Mouse (Mus musculus) erythroblast, embryonic 14.5 days (primary cell): ENCODE data around the gene Arrdc5. TPM values are rescaled to one million over a fixed set of nuclear protein-coding genes. Genes with fewer than 3 reads are reported as not detected.

Experiments
- H3K27me3 ChIP-seq: 2 replicates; pipeline ENCODE4 v1.6.1; 2012; ENCODE audit warnings: inconsistent platforms; ENCODE audit not compliant: control insufficient read depth
- H3K36me3 ChIP-seq: 2 replicates; pipeline ENCODE4 v1.6.1; 2012; ENCODE audit warnings: mild to moderate bottlenecking, inconsistent platforms; ENCODE audit not compliant: control insufficient read depth
- H3K4me1 ChIP-seq: 2 replicates; pipeline ENCODE4 v1.6.1; 2012; ENCODE audit warnings: inconsistent platforms; ENCODE audit not compliant: control insufficient read depth
- H3K4me3 ChIP-seq: replicated peaks from 2 replicates; pipeline ENCODE3; 2012; ENCODE audit warnings: moderate library complexity, mild to moderate bottlenecking, inconsistent platforms
- H3K9me3 ChIP-seq: 2 replicates; pipeline ENCODE4 v1.6.1; 2012; ENCODE audit warnings: low read length, inconsistent platforms, mixed read lengths; ENCODE audit not compliant: control insufficient read depth
- GATA1 ChIP-seq: IDR thresholded peaks from 2 replicates; pipeline ENCODE4 v1.6.1; 2012; ENCODE audit warnings: low read length, inconsistent platforms, mixed read lengths
- TAL1 ChIP-seq: IDR thresholded peaks from 3 replicates; pipeline ENCODE4 v1.6.1; 2012; ENCODE audit warnings: low read length, inconsistent platforms, mixed read lengths
- polyA plus RNA-seq: library from polyadenylated mRNA; stranded (reverse); fragments of >175 nt; gene quantifications from 2 replicates; pipeline ENCODE4 v1.2.3, GENCODE M21; 2012

Gene Arrdc5
- polyA plus RNA-seq, 1 experiment: not detected

DNA sequence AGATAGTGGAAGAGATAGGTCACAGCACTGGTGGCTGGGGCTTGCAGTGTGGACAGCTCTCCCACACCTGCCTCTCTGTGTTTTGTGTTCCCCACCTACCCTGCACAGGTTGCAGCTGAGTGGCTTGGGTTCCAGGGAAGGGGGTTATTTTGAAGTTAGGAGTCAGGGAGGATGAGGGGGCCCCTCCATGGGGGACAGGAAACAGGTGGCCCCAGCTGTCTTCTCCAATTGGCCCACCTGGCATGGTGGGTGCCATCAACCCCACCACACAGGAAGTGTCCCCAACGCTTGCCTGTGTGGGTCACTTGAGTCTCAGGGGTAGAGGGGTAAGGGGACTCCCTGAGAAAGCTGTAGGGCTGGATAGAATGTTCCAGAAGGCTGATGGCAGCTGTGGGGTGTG lies 6.8 kb downstream of the Arrdc5 start:
- H3K36me3 ChIP-seq: no peaks in the 10 kb centered on the region
- no peak overlapping the region for H3K4me3 ChIP-seq
- peaks cover 2% of the 10 kb centered on the region for H3K27me3 ChIP-seq
- no peaks in the 10 kb centered on the region for H3K9me3 ChIP-seq
- peaks cover 48% of the 10 kb centered on the region for H3K4me1 ChIP-seq
- TF ChIP-seq GATA1 (no peak), TAL1 (no peak)

DNA sequence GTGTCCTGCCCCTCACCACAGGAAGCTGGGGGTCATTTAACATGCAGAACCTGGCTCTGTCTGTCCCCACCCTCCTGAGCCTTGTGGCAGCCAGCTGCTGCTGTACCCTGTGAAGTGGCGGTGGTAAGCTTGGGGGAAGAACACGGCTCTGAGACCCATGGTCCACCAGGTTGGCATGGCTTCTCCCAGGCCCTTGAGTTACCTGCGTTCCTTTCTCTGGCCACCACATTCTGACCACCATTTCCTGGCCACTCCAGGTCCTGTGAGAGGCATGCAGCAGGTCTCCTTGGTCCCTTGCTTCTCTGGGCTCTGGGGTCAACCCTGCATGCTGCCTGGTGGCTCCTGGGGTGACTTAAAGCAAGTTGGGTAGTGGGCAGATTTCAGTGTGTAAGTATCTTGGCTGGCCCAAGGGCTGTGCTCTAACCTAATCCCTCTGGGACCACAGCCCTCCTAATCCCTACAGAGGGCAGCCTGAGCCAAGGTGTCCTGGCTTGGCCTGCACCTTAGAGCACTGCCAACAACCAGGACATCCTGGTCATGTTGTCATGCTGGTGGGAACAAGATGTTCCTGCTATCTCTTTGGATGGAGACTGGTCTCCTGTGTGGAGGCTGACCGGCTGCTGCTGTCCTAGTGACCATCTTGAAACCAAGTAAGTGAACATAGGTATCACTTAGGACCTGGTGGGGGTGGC lies 7.4 kb downstream of the Arrdc5 start, which contains the start of gene Plin3:
Gene Plin3 (minus strand): TSS at position 343 of the 692 bp plus-strand sequence.
- peak within 1 kb of the TSS; percentile 66 for H3K4me3 ChIP-seq
- TF ChIP-seq TAL1 (no peak), GATA1 (no peak)
- peaks cover 52% of the 10 kb centered on the region for H3K4me1 ChIP-seq
- peaks cover under 1% of the 10 kb centered on the region for H3K27me3 ChIP-seq
- H3K36me3 ChIP-seq: no peaks in the 10 kb centered on the region
- H3K9me3 ChIP-seq: no peaks in the 10 kb centered on the region

GRCm38 (mm10) chr17:56291826-56292475 lies 8.1 kb downstream of the Arrdc5 start:
- Histone ChIP-seq H3K9me3 (no peaks in the 10 kb centered on the region), H3K4me1 (peaks cover 58% of the 10 kb centered on the region), H3K36me3 (peaks cover 2% of the 10 kb centered on the region; the same call in 1 of the 2 replicates), H3K4me3 (peak overlapping the region; percentile 66), H3K27me3 (no peaks in the 10 kb centered on the region)
- TF ChIP-seq TAL1: no peak
- TF ChIP-seq GATA1: no peak

DNA sequence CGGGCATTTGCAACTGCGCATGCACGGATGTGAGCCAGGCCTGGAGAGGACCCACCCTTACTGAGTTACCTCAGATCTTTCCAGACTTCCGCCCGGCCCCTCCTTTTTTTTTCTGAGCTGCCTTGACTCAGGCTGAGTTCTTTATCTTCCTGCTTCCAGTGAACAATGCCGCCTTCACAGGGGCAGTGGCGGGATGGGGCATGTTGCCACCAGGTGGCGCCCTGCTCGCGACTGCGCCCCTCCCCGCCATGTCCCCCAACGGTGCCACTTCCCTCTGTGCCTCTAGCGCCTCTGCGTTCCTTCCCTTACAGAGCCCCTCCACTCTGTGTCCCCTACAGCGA lies 8.9 kb downstream of the Arrdc5 start:
- Histone ChIP-seq H3K4me1 (peaks cover 66% of the 10 kb centered on the region), H3K9me3 (no peaks in the 10 kb centered on the region)

DNA sequence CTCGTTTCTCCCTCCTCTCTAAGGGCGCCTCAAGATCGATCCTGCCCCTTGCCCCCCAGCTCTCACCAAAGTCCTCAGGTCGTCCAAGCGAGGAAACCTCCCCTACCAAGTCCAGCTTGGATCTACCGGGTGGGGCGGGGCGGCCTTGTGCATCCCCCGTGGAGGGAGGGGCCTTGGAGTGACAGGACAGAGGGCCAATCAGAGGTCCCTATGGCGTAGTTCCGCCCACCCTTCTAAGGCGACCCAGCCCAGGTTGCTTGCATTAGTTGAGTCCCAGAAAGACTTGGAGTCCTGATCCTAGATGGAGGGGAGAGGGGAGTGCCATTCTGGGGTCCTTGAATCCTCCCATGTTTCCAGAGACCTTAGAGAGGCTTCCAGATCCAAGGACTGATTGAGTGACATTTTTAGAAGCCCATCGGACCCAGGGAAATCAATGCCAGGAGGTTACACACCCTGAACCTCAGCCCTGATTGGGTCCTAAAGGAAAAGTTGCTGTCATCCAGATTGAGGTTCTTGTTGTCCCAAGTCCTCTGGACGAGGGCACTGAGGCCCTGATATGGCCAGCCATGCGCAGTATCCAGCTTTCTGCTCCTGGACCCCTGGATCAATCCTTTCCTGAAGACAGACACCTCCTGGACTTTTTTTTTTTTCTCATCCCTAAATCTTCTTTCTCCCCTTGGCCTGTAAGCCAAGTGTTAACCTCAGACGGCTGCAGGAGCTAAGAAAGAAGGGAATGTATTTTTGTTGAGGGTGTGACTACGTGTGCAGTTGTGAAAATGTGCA lies 9.5 kb downstream of the Arrdc5 start:
- TF ChIP-seq GATA1 (no peak), TAL1 (no peak)
- H3K4me1 ChIP-seq: peaks cover 72% of the 10 kb centered on the region
- peak overlapping the region; percentile 66 for H3K4me3 ChIP-seq
- no peaks in the 10 kb centered on the region for H3K27me3 ChIP-seq
- H3K9me3 ChIP-seq: no peaks in the 10 kb centered on the region
- H3K36me3 ChIP-seq: peaks cover 15% of the 10 kb centered on the region

More for the DNA sequence above, 8.9 kb downstream of the Arrdc5 start:
- Histone ChIP-seq H3K27me3 (no peaks in the 10 kb centered on the region), H3K36me3 (peaks cover 10% of the 10 kb centered on the region), H3K4me3 (peak overlapping the region; percentile 66)
- peak; percentile 42 for TF ChIP-seq GATA1
- TF ChIP-seq TAL1: no peak

- Histone ChIP-seq H3K27me3 (no peaks in the 10 kb centered on the region), H3K36me3 (peaks cover 25% of the 10 kb centered on the region), H3K9me3 (no peaks in the 10 kb centered on the region), H3K4me3 (peak overlapping the region; percentile 66), H3K4me1 (peaks cover 74% of the 10 kb centered on the region)
- TF ChIP-seq GATA1 (no peak), TAL1 (no peak)
Observed at GRCm38 (mm10) chr17:56289371-56290331, 10.4 kb downstream of the Arrdc5 start.

DNA sequence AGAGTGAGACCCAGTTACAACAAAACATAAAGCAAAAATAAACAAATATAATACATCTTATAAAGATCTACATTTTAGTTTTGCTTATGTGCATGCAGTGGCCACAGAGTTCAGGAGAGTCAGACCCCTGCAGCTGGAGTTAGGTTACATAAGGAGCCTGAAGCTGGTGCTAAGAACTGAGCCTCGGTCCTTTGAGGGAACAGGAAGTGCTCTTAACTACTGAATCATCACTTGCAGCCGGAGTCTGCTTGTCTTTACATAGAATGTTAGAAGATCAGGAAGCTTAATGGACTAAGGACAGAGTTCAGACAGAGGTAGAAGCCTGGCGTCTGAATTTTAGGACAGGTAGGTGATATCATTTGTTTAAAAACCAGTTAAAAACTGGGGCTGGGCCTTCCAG lies 11.2 kb downstream of the Arrdc5 start:
- TF ChIP-seq TAL1 (no peak), GATA1 (no peak)
- no peaks in the 10 kb centered on the region for H3K27me3 ChIP-seq
- H3K4me1 ChIP-seq: peaks cover 74% of the 10 kb centered on the region

GRCm38 (mm10) chr17:56287830-56288229 lies 12.3 kb downstream of the Arrdc5 start:
- no peak for TF ChIP-seq TAL1
- Histone ChIP-seq H3K4me3 (peak overlapping the region; percentile 50), H3K4me1 (peaks cover 80% of the 10 kb centered on the region)

More for the DNA sequence above, 11.2 kb downstream of the Arrdc5 start:
- H3K4me3 ChIP-seq: peak overlapping the region; percentile 66
- H3K9me3 ChIP-seq: no peaks in the 10 kb centered on the region
- H3K36me3 ChIP-seq: peaks cover 32% of the 10 kb centered on the region

More at GRCm38 (mm10) chr17:56287830-56288229, 12.3 kb downstream of the Arrdc5 start:
- H3K27me3 ChIP-seq: no peaks in the 10 kb centered on the region
- H3K9me3 ChIP-seq: no peaks in the 10 kb centered on the region
- peaks cover 40% of the 10 kb centered on the region for H3K36me3 ChIP-seq
